Mouse (Mus musculus) megakaryocyte, embryonic 14.5 days (primary cell): ENCODE measurements around the gene Gpank1.

Source experiments
- FLI1 ChIP-seq: IDR thresholded peaks from 2 replicates; pipeline ENCODE4 v1.6.1; 2012; ENCODE audit warnings: low read length, inconsistent platforms, mixed read lengths
- GATA1 ChIP-seq: IDR thresholded peaks from 3 replicates; pipeline ENCODE4 v1.6.1; 2012; ENCODE audit warnings: mixed read lengths, low read length, inconsistent platforms, borderline replicate concordance

DNA sequence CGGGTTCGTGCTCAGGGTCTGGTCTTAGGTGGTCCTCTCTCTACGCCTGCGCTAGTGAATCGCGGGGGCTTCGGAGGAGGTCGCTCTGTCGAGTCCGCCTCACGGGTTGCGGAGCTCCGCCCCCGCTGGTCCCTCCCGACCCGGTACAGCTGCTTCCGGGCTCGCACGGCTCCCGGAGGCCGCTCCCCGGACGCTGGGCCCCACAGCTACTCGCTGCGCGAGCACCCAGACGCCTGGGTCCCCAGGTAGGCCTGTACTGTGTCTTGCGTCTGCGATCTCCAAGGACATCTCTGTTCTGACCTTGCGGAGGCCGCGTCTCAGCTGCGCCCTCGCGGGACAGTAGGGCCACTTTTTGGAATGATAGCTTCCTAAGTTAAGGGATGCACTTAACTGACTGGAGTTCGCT is 5.0 kb downstream of the Gpank1 start, which contains the start of gene D17H6S53E:
- no peak for TF ChIP-seq GATA1
- TF ChIP-seq FLI1: no peak; the same call in 1 of the 2 replicates
